Mouse (Mus musculus) kidney, adult 18-20 months (tissue): Measurements from ENCODE around the gene Tspan32.

Experiments used
- DNase-seq: peaks from one replicate; pipeline ENCODE4 v3.0.0; 2021

Gene Tspan32

GRCm38 (mm10) chr7:143008370-143008926 lies 3.6 kb downstream of the Tspan32 start:
- DNase-seq, result no peak

GRCm38 (mm10) chr7:143008996-143009665 lies 4.3 kb downstream of the Tspan32 start:
- DNase-seq, result peak; percentile 38

- no peak for DNase-seq
Measured at GRCm38 (mm10) chr7:143009996-143010395, 5.2 kb downstream of the Tspan32 start.

DNA sequence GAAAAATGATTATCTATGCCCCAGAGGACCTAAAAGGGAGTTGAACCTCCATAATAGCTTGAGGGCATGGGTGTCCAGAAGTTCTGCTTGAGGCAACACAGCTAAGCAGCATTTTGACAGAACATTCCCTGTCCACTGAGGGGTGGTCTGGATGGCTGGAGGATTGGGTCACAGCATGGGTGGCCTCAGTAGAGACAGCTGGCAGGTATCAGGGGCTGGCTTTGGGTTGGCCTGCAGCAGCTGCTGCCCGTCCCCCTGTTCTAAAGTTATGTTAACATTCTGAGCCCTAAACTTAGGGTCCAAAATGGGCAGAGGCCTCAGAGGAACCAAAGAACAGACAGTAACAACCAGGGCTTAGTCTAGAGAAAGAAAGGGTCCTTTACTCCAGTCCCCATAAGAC lies 6.4 kb downstream of the Tspan32 start:
- no peak for DNase-seq

DNA sequence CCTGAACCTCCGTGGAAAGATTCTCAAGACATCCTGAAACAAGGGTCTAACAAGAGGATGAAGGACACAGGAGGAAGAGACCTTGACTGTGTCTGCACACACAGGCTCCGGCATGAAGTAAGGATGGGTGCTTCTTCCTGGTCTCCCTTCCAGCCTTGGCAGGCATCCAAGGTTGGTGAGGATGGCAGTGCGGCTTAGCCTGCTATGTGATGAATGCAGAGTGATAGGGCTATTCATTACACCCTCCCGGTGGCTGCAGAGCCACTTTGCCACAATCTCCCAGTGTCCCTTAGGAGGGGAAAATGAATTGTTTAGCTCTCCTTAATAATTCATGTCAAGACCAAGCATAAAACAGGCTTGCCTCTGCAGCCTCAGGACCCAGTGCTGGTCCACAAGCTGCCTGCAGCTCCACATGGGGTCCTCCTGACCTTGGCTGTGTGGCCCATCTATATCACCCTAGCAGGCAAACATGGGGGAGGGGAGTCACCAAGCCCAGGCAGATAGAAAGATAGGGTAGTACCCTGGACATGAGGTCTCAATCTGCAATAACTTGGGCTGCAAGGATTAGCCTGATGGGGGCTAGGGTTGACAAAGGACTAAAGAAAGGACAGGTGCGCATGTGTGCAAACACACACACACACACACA lies 7.5 kb downstream of the Tspan32 start:
- DNase-seq, result no peak

GRCm38 (mm10) chr7:143013420-143014178 lies 8.8 kb downstream of the Tspan32 start:
- DNase-seq, result no peak

DNA sequence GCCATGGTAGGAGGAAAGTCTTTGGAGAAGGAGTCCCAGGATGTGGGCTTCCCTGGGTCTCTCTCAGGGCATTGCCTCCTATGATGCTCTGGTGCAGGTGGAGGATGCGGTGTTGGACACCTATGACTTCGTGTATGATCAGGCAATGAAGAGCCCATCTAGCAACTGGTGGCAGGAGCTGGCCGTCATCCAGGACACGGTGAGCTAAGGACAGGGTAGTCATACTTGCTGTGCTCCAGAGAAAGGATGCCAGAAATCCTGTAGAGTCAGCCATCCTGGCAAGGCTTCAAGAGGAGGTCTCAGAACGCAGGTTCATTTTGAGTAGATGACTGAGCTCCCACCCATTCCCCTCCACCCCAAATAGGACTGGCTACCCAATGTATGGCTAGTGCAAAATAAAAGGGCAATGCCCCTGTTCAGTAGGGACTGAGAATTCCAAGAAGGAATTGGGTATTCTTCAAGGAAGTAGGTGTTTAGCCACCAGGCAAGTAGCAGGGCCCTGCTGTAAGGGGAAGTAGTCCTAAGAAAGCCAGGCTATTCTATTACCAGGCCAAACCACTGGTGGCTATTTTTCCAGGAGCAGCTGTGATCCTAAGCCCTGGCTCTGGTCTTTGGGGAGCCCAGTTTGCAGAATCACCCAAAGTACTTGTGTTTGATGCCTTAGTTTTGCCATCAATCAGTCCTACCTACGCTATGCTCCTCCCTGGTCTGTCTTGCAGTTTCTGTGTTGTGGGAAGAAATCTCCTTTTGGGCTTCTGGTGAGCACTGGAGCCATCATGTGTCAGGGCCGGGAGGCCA lies 10.2 kb downstream of the Tspan32 start:
- no peak for DNase-seq

- DNase-seq, result peak; percentile 67
Measured at GRCm38 (mm10) chr7:143015755-143016423, 11.0 kb downstream of the Tspan32 start.

- no peak for DNase-seq
Measured at GRCm38 (mm10) chr7:143016424-143017142, 11.7 kb downstream of the Tspan32 start.

- DNase-seq, result no peak
Measured at GRCm38 (mm10) chr7:143017181-143017580, 12.3 kb downstream of the Tspan32 start.

DNA sequence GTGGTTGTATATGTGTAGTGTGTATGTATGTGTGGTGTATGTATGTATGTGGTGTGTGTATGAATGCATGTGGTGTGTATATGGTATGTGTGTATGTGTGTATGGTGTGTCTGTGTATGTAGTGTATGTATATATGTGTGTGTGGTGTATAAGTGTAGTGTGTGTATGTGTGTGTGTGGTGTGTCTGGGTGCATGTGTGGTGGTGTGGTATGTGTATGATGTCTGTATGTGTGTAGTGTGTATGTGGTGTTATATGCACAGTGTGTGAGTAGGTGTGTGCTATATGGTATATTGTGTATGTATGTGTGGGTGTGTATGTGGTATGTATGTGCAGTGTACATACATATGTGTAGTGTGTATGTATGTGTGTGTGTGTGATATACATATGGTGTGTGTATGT lies 15.2 kb downstream of the Tspan32 start:
- no peak for DNase-seq

DNA sequence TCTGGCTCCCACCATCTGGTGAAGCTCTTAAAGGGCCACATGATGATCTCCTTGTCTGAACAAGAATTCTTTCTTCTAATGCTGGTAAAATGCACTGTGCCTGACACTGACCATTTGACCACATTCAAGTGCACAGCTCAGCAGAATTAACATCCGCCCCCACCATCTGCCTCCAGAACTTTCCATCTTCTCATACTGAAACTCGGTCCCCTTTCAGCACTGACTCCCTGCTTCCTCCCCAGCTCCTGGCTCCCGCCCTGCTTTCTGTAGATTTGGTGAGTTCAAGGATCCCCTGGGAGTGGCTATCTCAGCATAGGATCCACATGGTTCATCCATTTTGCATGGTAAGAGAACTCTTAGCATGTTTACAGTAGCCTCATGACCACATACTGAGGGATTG lies 15.9 kb downstream of the Tspan32 start:
- DNase-seq, result no peak

DNA sequence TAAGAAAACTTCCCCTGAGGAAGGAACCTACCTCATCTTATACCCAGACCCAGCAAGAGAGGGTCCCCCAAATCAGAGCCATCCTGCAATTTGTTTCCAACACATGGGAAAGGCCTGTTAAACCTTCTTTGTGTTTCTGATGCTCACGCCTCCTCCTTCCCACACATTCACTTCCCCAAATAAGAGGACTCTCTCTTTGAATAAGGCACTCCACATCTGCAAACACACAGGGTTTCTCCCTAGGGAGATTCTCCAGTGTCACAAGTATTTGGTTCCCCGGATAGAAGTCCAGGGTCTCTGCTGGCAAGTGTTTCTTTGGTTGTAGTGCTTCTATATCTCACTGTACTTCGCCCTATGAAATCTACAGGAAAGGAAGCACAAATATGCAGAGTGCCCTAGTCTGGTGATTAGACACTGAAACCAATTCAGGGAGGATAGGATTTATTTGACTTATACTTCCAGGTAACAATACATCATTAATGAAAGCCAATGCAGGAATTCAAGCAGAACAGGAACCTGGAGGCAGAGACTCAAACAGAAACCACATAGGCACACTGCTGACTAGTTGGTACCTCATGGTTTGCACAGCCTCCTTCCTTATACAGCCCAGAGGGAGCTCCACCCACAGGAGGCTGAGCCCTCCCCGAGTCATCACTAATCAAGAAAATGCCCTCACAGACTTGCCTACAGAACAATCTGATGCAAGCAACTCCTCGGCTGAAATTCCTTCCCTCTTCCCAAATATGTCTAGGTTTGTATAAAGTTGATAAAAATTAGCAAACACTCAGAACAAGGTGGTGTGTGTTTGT lies 16.7 kb downstream of the Tspan32 start:
- no peak for DNase-seq

GRCm38 (mm10) chr7:143023499-143023898 lies 18.7 kb downstream of the Tspan32 start:
- DNase-seq, result no peak

GRCm38 (mm10) chr7:143024293-143024692 lies 19.4 kb downstream of the Tspan32 start:
- no peak for DNase-seq

DNA sequence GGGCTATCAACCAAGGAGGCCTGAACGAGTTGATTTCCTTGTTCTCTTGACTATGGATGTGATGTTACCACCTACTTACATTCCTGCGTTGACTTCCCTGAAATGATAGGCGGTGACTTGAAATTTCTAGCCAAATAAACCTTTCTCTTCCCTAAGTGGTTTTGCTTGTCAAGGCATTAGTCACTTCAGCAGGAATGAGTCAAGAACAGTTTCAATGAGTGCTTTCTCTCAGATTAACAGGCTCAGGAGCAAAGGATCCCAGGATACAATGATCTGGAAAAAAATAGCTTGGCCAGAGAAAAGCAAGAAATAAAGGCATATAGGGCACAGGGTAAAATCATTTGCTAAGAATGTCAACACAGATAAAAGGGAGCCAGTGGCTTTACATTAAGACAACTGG lies 20.6 kb downstream of the Tspan32 start:
- no peak for DNase-seq

- DNase-seq, result no peak
Measured at GRCm38 (mm10) chr7:143027196-143027595, 22.4 kb downstream of the Tspan32 start.

DNA sequence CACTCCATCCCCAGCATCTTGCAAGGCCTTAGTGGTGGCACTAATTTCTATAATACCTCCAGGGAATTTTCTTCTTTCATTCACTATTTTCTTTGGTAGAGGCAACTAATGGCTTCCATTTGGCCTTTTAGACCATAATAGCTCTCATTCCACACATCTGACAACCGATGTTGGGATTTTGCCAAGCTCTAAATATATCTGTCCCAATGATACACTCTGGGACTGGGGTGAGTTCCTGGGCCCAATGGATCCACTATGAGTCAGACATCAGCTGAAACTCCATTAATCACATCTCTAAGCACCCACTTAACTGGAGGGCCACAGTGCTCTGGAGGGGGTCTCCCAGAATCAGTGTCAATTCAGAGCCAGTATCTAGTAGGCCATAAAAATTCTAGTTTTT lies 27.0 kb downstream of the Tspan32 start:
- no peak for DNase-seq

- DNase-seq, result no peak
Measured at GRCm38 (mm10) chr7:143033581-143033980, 28.7 kb downstream of the Tspan32 start.

- DNase-seq, result no peak
Measured at GRCm38 (mm10) chr7:143034112-143034511, 29.3 kb downstream of the Tspan32 start.
